Mouse (Mus musculus) liver, adult 2 months (tissue): ENCODE results near the gene Tex50. TPM values are rescaled to one million over a fixed set of nuclear protein-coding genes. Genes with fewer than 3 reads are reported as not detected.
"Not testable (repeated sequence)": the region's sequence is repeated elsewhere in the genome, so short reads cannot be mapped to it uniquely, and the experiment has no call there.

Experiments
- DNase-seq: peaks from one replicate; pipeline ENCODE4 v3.0.0-alpha.2; 2011; ENCODE audit warnings: low read depth, low spot score; ENCODE audit errors: extremely low read depth
- H3K27ac ChIP-seq: fragments of 200-500 bp; replicated peaks from 2 replicates; pipeline ENCODE4 v1.5.1; 2012; ENCODE audit warnings: low read depth, mild to moderate bottlenecking, control low read depth, inconsistent platforms, low read length; ENCODE audit not compliant: insufficient read depth
- H3K27me3 ChIP-seq: fragments of 200-500 bp; 2 replicates; pipeline ENCODE4 v1.6.1; 2012; ENCODE audit warnings: mild to moderate bottlenecking, moderate library complexity, low read length, inconsistent platforms; ENCODE audit not compliant: control insufficient read depth, insufficient read depth
- H3K36me3 ChIP-seq: fragments of 200-500 bp; 2 replicates; pipeline ENCODE4 v1.6.1; 2012; ENCODE audit warnings: low read length, inconsistent platforms; ENCODE audit not compliant: control insufficient read depth, insufficient read depth
- H3K4me1 ChIP-seq: fragments of 200-500 bp; 2 replicates; pipeline ENCODE4 v1.6.1; 2011; ENCODE audit warnings: low read length; ENCODE audit not compliant: control insufficient read depth, insufficient read depth
- H3K4me3 ChIP-seq: fragments of 200-500 bp; 2 replicates; pipeline ENCODE4 v1.5.1; 2011; ENCODE audit warnings: low read depth, mild to moderate bottlenecking, control low read depth, low read length, moderate library complexity; ENCODE audit not compliant: insufficient read depth
- H3K79me2 ChIP-seq: fragments of 200-500 bp; 2 replicates; pipeline ENCODE4 v1.6.1; 2012; ENCODE audit warnings: inconsistent platforms, mild to moderate bottlenecking, low read length, moderate library complexity; ENCODE audit not compliant: control insufficient read depth, insufficient read depth
- H3K9ac ChIP-seq: fragments of 200-500 bp; 2 replicates; pipeline ENCODE4 v1.6.1; 2012; ENCODE audit warnings: low read depth, mild to moderate bottlenecking, control low read depth, inconsistent platforms, low read length
- CTCF ChIP-seq: fragments of 200-500 bp; IDR thresholded peaks from 2 replicates; pipeline ENCODE4 v1.5.1; 2011; ENCODE audit warnings: low read depth, low read length, control low read depth
- POLR2A ChIP-seq: fragments of 200-500 bp; IDR thresholded peaks from 2 replicates; pipeline ENCODE4 v1.6.1; 2011; ENCODE audit warnings: low read length, control low read depth; ENCODE audit not compliant: insufficient read depth; ENCODE audit errors: extremely low read depth
- WGBS: fragments of 180-500 bp; shearing (Covaris S2); methylation state at CpG from one replicate; pipeline ENCODE4 v1.1.7; 2018; 5-methylcytosine and 5-hydroxymethylcytosine counted together
- polyA plus RNA-seq: library from polyadenylated mRNA; depleted of rRNA; stranded (reverse); fragments of >200 nt; gene quantifications from 2 replicates; pipeline ENCODE4 v1.2.3, GENCODE M21; 2012; rRNA removed
- total RNA-seq: library from RNA; depleted of rRNA; stranded (reverse); fragments of >200 nt; gene quantifications from 2 replicates; pipeline ENCODE4 v1.2.3, GENCODE M21; 2014; rRNA removed

Gene Tex50
- total RNA-seq (not detected in 2 replicates), polyA plus RNA-seq (0.07 TPM in 1 of 2 replicates, not detected in the other)

DNA sequence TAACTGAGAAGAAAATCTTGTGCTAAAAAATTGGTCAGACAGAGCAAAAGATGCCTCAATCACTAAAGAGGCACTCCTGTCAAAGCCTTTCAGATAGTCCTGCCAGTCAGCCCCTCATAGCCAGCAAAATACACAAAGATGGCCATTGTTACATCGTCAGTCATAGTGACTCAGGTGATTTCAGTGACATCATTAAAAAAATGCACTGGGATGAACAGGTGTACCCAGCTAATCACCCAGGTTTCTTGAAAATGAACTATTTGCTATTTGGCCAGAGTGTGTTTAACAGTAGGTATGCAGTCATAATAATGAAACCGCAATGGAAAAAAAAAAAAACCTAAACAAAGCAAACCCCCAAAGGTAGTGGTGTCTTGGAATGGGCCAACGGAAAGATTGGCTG, at the start of gene Tex50:
TSS of gene Tex50 (minus strand) at position 101 of the 400 bp plus-strand sequence.
- no peaks in the 10 kb centered on the region for H3K79me2 ChIP-seq
- no peaks in the 10 kb centered on the region for H3K4me1 ChIP-seq
- 91% methylated on average over 3 of the region's 3 CpGs for WGBS
- no peak for TF ChIP-seq CTCF
- no peak for TF ChIP-seq POLR2A
- no peak within 1 kb of the TSS for H3K27ac ChIP-seq
- no peak within 1 kb of the TSS for H3K9ac ChIP-seq
- H3K4me3 ChIP-seq: no peak within 1 kb of the TSS
- no peaks in the 10 kb centered on the region for H3K36me3 ChIP-seq
- no peaks in the 10 kb centered on the region for H3K27me3 ChIP-seq
- no peak for DNase-seq

DNA sequence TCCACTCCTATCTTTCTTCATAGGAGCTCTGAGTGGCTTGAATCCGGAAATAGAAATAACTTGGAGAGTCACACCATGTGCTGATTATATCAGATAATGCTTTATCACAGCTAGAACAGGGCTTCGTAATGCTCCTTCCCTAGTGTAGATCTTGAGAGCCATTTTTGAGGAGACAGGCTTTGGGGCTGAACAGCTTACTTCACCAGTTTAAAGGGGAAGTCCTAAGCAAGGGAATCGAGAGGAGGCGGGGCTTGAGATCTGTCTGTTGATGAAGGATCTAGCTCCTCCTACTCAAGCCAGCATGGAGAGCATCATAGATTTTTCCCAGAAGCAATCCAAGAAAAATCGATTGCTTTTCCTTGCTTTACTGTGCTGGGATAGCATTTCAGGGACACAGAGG, 40.7 kb upstream of the Tex50 start:
- 78% methylated on average over 5 of the region's 5 CpGs for WGBS
- no peak for DNase-seq
- TF ChIP-seq CTCF (no peak), POLR2A (no peak)

DNA sequence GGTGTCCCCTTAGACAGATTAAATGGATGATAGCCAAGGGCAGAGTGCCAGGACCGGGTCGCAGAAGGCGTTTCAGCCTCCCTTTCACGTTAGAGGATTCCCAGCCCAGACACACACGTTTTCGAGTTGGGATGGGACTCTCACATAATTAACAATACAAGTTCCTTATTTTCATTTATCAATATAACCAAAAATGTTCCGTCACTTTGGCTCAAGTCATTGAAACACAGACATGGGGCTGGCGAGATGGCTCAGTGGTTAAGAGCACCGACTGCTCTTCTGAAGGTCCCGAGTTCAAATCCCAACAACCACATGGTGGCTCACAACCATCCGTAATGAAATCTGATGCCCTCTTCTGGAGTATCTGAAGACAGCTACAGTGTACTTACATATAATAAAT, 37.2 kb upstream of the Tex50 start:
- H3K79me2 ChIP-seq, H3K27me3 ChIP-seq, H3K36me3 ChIP-seq, H3K4me3 ChIP-seq, H3K4me1 ChIP-seq, H3K9ac ChIP-seq, H3K27ac ChIP-seq, DNase-seq: not testable (repeated sequence)
- 43% methylated on average over 11 of the region's 11 CpGs for WGBS

More for the DNA sequence above, 40.7 kb upstream of the Tex50 start:
- Histone ChIP-seq H3K79me2 (no peaks in the 10 kb centered on the region), H3K9ac (no peak overlapping the region), H3K27ac (no peak overlapping the region), H3K27me3 (no peaks in the 10 kb centered on the region), H3K36me3 (no peaks in the 10 kb centered on the region), H3K4me1 (peaks cover 4% of the 10 kb centered on the region; the same call in 1 of the 2 replicates), H3K4me3 (no peak overlapping the region)

DNA sequence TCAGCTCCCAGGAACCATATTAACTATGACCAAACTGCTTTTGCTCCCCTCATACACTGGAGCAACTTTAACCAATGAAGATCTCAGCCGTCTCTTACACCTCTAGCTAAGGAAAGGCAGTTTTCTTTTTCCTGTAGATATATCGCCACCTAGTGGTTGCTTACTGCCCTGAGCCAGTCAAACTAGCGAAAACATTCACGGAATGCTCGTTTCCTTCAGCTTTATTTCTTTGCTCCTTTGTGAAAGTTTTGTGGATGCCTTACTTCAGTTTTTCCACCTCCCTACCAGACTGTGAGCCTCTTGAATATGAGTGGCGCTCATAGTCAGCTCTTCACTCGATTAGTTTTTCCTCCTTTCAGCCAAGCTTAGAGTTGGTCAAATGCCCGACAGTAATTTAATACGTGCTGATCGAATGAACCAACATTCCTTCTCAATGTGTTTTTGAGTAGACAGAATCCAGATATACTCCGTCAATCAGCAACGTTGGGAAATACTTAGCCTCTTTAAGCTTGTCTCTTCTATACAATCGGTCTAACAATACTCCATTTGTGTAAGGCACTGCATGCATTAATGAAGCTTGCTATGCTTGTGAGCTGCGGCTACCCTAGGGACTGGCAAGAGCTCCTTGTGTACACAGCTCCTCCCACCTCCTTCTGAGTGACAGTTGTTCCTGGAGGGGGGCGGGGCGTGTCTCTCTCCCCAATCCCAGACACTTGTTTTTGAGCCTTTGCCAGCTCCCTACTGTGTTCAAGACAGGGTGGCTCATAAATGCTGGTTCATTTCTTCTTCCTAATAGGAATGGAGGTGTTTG, 36.6 kb upstream of the Tex50 start:
- Histone ChIP-seq H3K27me3 (no peaks in the 10 kb centered on the region), H3K79me2 (no peaks in the 10 kb centered on the region), H3K36me3 (no peaks in the 10 kb centered on the region), H3K27ac (no peak overlapping the region), H3K9ac (peak overlapping the region; percentile 67; the same call in 1 of the 2 replicates), H3K4me1 (peaks cover 4% of the 10 kb centered on the region; the same call in 1 of the 2 replicates), H3K4me3 (peak overlapping the region; percentile 57)
- TF ChIP-seq POLR2A (no peak), CTCF (peak; percentile 62)
- DNase-seq: peak; percentile 79
- under 1% methylated on average over 16 of the region's 16 CpGs for WGBS

DNA sequence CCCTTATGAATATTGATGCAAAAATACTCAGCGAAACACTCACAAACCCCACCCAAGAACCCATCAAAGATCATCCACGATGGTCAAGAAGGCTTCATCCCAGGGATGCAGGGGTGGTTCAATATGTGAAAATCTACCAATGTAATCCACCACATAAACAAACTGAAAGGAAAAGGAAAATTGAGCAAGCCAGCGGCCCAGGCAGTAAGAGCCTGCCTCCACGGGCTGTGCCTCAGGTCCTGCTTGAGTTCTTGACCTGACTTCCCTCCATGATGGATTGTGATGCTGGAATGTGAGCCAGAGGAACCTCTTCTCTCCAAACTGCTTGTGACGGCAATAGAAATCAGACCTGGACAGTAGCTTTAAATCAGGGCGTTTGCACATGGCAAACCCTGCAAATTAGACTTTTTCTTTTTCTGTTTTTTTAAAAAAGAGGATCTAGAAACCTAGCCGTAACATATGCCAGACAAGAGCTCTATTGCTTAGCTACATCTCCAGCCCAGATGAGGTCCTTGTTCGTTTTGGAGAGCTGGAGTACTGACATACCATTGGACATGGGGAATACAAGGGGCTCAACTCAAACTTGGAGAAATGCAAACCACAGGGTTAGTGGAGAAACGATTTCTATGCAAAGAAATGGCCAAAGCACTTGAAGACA, 31.3 kb upstream of the Tex50 start:
- H3K9ac ChIP-seq: no peak overlapping the region
- no peak for TF ChIP-seq POLR2A
- TF ChIP-seq CTCF: no peak
- peaks cover 1% of the 10 kb centered on the region; the same call in 1 of the 2 replicates for H3K4me1 ChIP-seq
- whole genome bisulfite sequencing: 68% methylated on average over 9 of the region's 9 CpGs
- H3K27me3 ChIP-seq: no peaks in the 10 kb centered on the region
- H3K4me3 ChIP-seq: no peak overlapping the region
- H3K27ac ChIP-seq: no peak overlapping the region
- H3K79me2 ChIP-seq: no peaks in the 10 kb centered on the region
- H3K36me3 ChIP-seq: no peaks in the 10 kb centered on the region
- no peak for DNase-seq

DNA sequence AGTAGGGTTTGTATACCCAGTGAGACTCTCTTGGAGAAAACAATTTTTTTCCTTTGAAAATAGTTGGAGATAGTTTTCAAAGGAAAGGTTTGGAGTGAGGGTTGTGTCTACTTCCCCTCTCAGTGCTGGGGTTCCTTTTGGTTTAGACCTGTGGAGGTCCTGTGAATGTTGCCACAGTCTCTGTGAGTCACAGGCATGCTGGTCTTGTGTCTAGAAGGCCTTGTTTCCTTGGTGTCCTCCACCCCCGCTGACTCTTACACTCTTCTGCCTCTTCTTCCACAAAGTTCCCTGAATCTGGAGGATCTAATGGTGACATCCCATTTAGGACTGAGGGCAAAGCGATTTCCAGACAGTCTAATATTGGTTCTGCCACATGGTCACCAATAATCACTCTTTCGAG, 26.3 kb upstream of the Tex50 start:
- H3K36me3 ChIP-seq: no peaks in the 10 kb centered on the region
- H3K4me1 ChIP-seq: no peaks in the 10 kb centered on the region
- no peak overlapping the region for H3K27ac ChIP-seq
- H3K9ac ChIP-seq: no peak overlapping the region
- no peaks in the 10 kb centered on the region for H3K79me2 ChIP-seq
- WGBS: 90% methylated on average over 3 of the region's 3 CpGs
- H3K4me3 ChIP-seq: no peak overlapping the region
- DNase-seq: no peak
- TF ChIP-seq CTCF: no peak
- TF ChIP-seq POLR2A: no peak
- H3K27me3 ChIP-seq: no peaks in the 10 kb centered on the region
